Mouse (Mus musculus): ENCODE data around the gene Cyp11a1. TPM values are rescaled to one million over a fixed set of nuclear protein-coding genes. Genes with fewer than 3 reads are reported as not detected.

Cyp11a1 gene
- polyA plus RNA-seq, 1 experiment from 2014 or later, result 0.44 TPM

- no peaks in the 10 kb centered on the region for H3K4me1 ChIP-seq
- H3K9me3 ChIP-seq, result no peaks in the 10 kb centered on the region
- no peaks in the 10 kb centered on the region for H3K36me3 ChIP-seq (replicated peaks)
- H3K27me3 ChIP-seq (replicated peaks), result no peaks in the 10 kb centered on the region
- WGBS, result 85% methylated on average over 5 of the region's 5 CpGs
- no peak overlapping the region for H3K9ac ChIP-seq
- ATAC-seq (replicated peaks), result no peak
- H3K27ac ChIP-seq, result no peak overlapping the region
- no peak overlapping the region for H3K4me3 ChIP-seq
- H3K4me2 ChIP-seq, result no peak overlapping the region
Observed at GRCm38 (mm10) chr9:57975200-57975821, 30.9 kb upstream of the Cyp11a1 start.

DNA sequence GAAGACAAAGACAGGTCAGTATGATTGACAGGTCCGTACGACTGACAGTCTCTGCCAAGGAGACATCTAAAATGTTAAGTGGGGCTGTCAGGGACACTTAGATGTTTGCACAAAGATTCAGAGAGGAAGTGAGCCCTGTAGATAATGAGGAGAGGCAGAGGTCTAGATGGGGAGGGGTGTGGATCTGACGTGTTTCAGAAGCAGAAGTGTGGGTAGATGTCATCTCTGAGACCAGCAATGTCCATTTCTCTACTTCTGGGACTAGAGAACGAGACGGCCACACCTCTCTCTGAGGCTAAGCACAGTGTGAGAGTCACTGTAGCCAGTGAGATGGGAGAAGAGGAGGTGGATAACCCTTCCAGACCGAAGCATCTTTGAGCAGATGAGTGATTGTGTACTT lies 28.2 kb upstream of the Cyp11a1 start:
- Histone ChIP-seq H3K4me2 (no peak overlapping the region), H3K4me1 (no peaks in the 10 kb centered on the region), H3K36me3 (replicated peaks) (no peaks in the 10 kb centered on the region), H3K9ac (no peak overlapping the region), H3K9me3 (no peaks in the 10 kb centered on the region), H3K27me3 (replicated peaks) (no peaks in the 10 kb centered on the region), H3K4me3 (no peak overlapping the region), H3K27ac (no peak overlapping the region)
- no peak for ATAC-seq (replicated peaks)
- 86% methylated on average over 6 of the region's 6 CpGs for WGBS

DNA sequence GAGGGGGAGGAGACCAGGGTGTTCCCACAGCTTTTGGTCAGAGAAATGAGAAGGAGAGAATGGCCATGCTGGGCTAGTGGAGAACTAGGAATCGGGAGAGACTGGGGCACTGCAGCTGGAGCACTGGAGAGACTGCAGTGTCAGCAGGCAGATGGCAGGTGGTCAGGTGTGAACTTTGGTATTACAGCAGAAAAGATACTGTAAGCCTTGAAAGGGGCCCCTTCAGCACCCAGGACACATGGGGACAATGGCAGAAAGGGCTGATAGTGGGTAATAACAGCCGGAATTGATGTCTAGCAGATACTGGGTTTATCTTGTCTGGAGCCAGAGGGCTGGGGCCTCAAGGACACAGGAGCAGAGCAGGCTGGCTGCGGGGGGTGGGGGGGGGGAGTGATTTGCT lies 27.4 kb upstream of the Cyp11a1 start:
- no peak for ATAC-seq (replicated peaks)
- Histone ChIP-seq H3K27me3 (replicated peaks) (no peaks in the 10 kb centered on the region), H3K36me3 (replicated peaks) (no peaks in the 10 kb centered on the region), H3K4me3 (no peak overlapping the region), H3K4me2 (no peak overlapping the region), H3K27ac (no peak overlapping the region), H3K9ac (no peak overlapping the region), H3K4me1 (no peaks in the 10 kb centered on the region), H3K9me3 (no peaks in the 10 kb centered on the region)
- 79% methylated on average over 3 of the region's 3 CpGs for WGBS

- Histone ChIP-seq H3K27me3 (replicated peaks) (no peaks in the 10 kb centered on the region), H3K4me2 (no peak overlapping the region), H3K9me3 (no peaks in the 10 kb centered on the region), H3K27ac (no peak overlapping the region), H3K36me3 (replicated peaks) (no peaks in the 10 kb centered on the region), H3K9ac (no peak overlapping the region), H3K4me1 (no peaks in the 10 kb centered on the region), H3K4me3 (no peak overlapping the region)
- 86% methylated on average over 10 of the region's 10 CpGs for WGBS
- ATAC-seq (replicated peaks), result no peak
Observed at GRCm38 (mm10) chr9:57980570-57980969, 25.6 kb upstream of the Cyp11a1 start.

GRCm38 (mm10) chr9:57985304-57985703 lies 20.9 kb upstream of the Cyp11a1 start:
- Histone ChIP-seq H3K4me2 (no peak overlapping the region), H3K9me3 (no peaks in the 10 kb centered on the region), H3K27ac (no peak overlapping the region), H3K4me3 (no peak overlapping the region), H3K4me1 (peaks cover 5% of the 10 kb centered on the region; the same call in 1 of the 2 replicates), H3K9ac (no peak overlapping the region), H3K36me3 (replicated peaks) (no peaks in the 10 kb centered on the region), H3K27me3 (replicated peaks) (no peaks in the 10 kb centered on the region)
- no peak for ATAC-seq (replicated peaks)
- 91% methylated on average over 8 of the region's 8 CpGs for WGBS

GRCm38 (mm10) chr9:57986293-57986692 lies 19.9 kb upstream of the Cyp11a1 start:
- no peaks in the 10 kb centered on the region for H3K36me3 ChIP-seq (replicated peaks)
- no peak overlapping the region for H3K27ac ChIP-seq
- no peak overlapping the region for H3K9ac ChIP-seq
- H3K27me3 ChIP-seq (replicated peaks), result no peaks in the 10 kb centered on the region
- H3K4me1 ChIP-seq, result peaks cover 5% of the 10 kb centered on the region; the same call in 1 of the 2 replicates
- WGBS, result 82% methylated on average over 7 of the region's 7 CpGs
- no peak for ATAC-seq (replicated peaks)
- no peak overlapping the region for H3K4me3 ChIP-seq
- H3K9me3 ChIP-seq, result no peaks in the 10 kb centered on the region
- H3K4me2 ChIP-seq, result no peak overlapping the region

DNA sequence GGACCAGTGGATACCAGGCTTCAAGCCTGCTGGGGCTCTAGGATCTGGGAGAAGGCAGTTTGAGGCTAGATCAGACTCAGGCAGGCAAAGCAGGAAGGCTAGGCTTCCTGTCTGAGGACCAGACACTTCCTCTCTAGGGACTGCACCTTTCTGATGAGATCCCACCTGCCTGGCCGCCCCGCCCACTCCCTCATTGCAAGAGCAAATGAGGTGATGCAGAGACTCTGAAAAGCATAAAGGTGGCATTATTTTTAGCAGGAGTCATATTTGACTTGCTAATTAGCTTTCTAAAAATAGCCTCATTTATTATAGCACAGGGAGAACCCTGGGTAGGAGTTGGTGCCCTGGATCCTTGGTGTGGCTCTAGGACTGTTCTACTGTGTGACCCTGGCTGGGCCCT lies 18.1 kb upstream of the Cyp11a1 start:
- no peaks in the 10 kb centered on the region for H3K36me3 ChIP-seq (replicated peaks)
- H3K27me3 ChIP-seq (replicated peaks), result no peaks in the 10 kb centered on the region
- H3K4me3 ChIP-seq, result no peak overlapping the region
- WGBS, result 90% methylated on average over 2 of the region's 2 CpGs
- no peak overlapping the region for H3K9ac ChIP-seq
- H3K9me3 ChIP-seq, result no peaks in the 10 kb centered on the region
- ATAC-seq (replicated peaks), result no peak
- no peak overlapping the region for H3K27ac ChIP-seq
- H3K4me2 ChIP-seq, result no peak overlapping the region
- peaks cover 5% of the 10 kb centered on the region; the same call in 1 of the 2 replicates for H3K4me1 ChIP-seq

DNA sequence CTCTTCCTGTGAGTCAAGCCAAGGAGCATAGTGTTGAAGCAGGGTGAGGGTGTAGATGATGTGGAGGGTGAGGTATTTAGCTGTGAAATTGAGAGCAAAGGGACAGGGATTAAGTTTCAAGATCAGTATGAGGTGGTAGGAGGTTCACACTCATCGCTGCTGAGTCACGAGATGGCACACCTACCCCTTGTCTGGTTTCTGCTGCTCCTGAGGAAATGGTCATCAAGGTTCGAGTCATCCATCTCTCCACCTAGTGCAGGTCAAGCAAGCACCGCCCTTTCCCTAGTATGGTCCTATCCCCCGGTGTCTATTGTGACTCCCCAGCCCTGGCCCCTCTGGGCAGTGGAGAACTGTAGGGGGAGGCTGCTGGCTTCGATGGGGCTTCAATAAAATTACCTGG lies 16.9 kb upstream of the Cyp11a1 start:
- Histone ChIP-seq H3K27me3 (replicated peaks) (no peaks in the 10 kb centered on the region), H3K4me3 (no peak overlapping the region), H3K4me2 (no peak overlapping the region), H3K4me1 (peaks cover 5% of the 10 kb centered on the region; the same call in 1 of the 2 replicates), H3K27ac (no peak overlapping the region), H3K36me3 (replicated peaks) (no peaks in the 10 kb centered on the region), H3K9me3 (no peaks in the 10 kb centered on the region), H3K9ac (no peak overlapping the region)
- WGBS, result 86% methylated on average over 6 of the region's 6 CpGs
- ATAC-seq (replicated peaks), result no peak

DNA sequence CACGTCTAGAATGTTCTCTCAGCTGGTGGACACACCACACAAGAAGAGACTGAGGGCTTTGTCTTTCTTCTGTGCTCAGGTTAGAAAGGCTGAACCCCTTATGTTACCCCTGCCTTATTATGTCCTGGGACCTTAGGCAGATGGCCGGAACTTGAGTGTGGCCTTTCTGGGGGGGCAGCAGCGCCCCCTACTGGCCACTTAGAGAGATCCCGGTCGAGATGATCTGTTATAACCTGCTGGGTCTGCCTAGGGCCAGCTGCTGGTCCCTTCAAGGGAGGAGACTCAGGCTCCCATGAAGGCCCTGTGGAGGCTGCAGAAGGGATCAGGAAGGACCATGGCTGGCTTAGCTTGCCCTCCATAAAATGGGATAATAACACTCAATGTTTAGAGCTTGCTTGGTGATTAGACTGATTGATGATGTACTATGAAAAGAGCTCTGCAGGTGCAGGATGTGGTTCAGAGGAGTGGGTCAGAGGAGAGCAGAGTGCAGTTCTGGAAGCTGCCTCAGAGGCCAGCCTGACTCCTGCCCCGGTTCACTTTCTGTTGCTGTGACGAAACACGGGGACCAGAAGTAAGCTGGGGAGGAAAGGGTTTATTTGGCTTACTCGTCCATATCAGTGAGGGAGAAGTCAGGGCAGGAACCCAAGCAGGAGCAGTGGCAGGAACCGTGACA lies 15.6 kb upstream of the Cyp11a1 start:
- no peak overlapping the region for H3K27ac ChIP-seq

GRCm38 (mm10) chr9:57992060-57992459 lies 14.2 kb upstream of the Cyp11a1 start:
- Histone ChIP-seq H3K4me3 (no peak overlapping the region), H3K9me3 (no peaks in the 10 kb centered on the region), H3K36me3 (replicated peaks) (no peaks in the 10 kb centered on the region), H3K9ac (no peak overlapping the region), H3K27me3 (replicated peaks) (0 out of 2 replicates have a peak, but pooled peaks cover 4% of the 10 kb centered on the region), H3K4me1 (peaks cover 5% of the 10 kb centered on the region; the same call in 1 of the 2 replicates), H3K4me2 (no peak overlapping the region), H3K27ac (no peak overlapping the region)
- ATAC-seq (replicated peaks), result no peak
- 92% methylated on average over 3 of the region's 3 CpGs for WGBS

More for the DNA sequence above, 15.6 kb upstream of the Cyp11a1 start:
- ATAC-seq (replicated peaks), result no peak
- H3K36me3 ChIP-seq (replicated peaks), result no peaks in the 10 kb centered on the region
- no peak overlapping the region for H3K4me3 ChIP-seq
- no peak overlapping the region for H3K4me2 ChIP-seq
- 41% methylated on average over 10 of the region's 10 CpGs for WGBS
- H3K4me1 ChIP-seq, result peaks cover 5% of the 10 kb centered on the region; the same call in 1 of the 2 replicates
- no peak overlapping the region for H3K9ac ChIP-seq
- H3K9me3 ChIP-seq, result no peaks in the 10 kb centered on the region
- no peaks in the 10 kb centered on the region for H3K27me3 ChIP-seq (replicated peaks)

DNA sequence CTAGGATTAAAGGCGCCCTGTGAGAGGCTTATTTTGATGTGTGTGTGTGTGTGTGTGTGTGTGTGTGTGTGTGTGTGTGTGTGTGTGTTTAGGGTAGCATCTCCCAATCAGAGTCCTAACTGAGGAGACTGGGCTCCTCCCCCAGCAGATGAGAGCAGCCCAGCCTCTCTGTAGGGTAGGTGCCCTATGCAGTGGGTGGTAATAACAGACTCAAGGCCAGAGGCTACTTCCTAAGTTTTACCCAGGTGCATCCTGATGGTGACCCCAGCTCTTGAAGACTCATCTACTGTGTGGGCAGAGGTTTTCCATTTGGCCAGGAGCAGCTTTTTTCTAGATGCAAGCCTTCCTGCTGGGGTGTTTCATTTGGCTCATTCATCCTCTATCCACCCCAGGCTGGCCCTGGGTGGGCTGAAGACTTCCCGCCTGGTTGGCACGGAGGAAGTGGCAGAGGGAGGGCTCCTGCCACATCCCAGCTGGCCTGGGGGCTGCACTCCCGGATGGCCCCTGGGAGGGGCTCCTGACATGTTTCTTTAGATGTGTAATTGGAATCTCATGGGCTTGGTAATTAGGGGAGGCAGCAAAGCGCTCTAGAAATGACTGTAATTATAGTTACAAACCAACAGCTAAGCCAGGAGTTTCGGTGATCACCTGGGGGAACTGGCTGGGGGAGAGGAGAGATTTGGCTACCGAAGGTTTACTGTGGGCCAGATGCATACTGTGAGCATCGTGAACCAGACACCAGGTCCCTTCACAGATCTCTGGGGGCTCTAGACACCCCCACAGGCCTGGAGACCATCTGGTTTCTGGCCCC lies 13.2 kb upstream of the Cyp11a1 start:
- H3K36me3 ChIP-seq (replicated peaks), result no peaks in the 10 kb centered on the region
- no peaks in the 10 kb centered on the region for H3K9me3 ChIP-seq
- H3K4me1 ChIP-seq, result peaks cover 8% of the 10 kb centered on the region
- no peak for ATAC-seq (replicated peaks)
- H3K27me3 ChIP-seq (replicated peaks), result 0 out of 2 replicates have a peak, but pooled peaks cover 4% of the 10 kb centered on the region
- no peak overlapping the region for H3K4me2 ChIP-seq
- no peak overlapping the region for H3K9ac ChIP-seq
- H3K4me3 ChIP-seq, result no peak overlapping the region
- 46% methylated on average over 8 of the region's 8 CpGs for WGBS
- no peak overlapping the region for H3K27ac ChIP-seq

- no peaks in the 10 kb centered on the region for H3K9me3 ChIP-seq
- H3K4me1 ChIP-seq, result peaks cover 9% of the 10 kb centered on the region
- no peak overlapping the region for H3K9ac ChIP-seq
- H3K27ac ChIP-seq, result no peak overlapping the region
- H3K27me3 ChIP-seq (replicated peaks), result peaks cover 10% of the 10 kb centered on the region; the same call in 1 of the 2 replicates
- H3K4me3 ChIP-seq, result no peak overlapping the region
- ATAC-seq (replicated peaks), result no peak
- H3K4me2 ChIP-seq, result no peak overlapping the region
- no peaks in the 10 kb centered on the region for H3K36me3 ChIP-seq (replicated peaks)
- 36% methylated on average over 4 of the region's 4 CpGs for WGBS
Observed at GRCm38 (mm10) chr9:57995282-57995681, 10.9 kb upstream of the Cyp11a1 start.
